Mouse (Mus musculus): Measurements from ENCODE around the gene Ccna2. TPM values are rescaled to one million over a fixed set of nuclear protein-coding genes. Genes with fewer than 3 reads are reported as not detected.

Gene Ccna2
- polyA plus RNA-seq (2012; rRNA removed), result 23.9 and 26.5 TPM in 2 replicates

GRCm38 (mm10) chr3:36571827-36572378 lies at the start of gene Ccna2:
Gene Ccna2 (minus strand): TSS chr3:36572150.

GRCm38 (mm10) chr3:36613202-36613907 lies 41.4 kb upstream of the Ccna2 start, which contains the start of gene Bbs7:
Gene Bbs7 (minus strand): TSS chr3:36613477.

GRCm38 (mm10) chr3:36552406-36553047 lies 19.4 kb downstream of the Ccna2 start, which contains the start of gene Exosc9:
Gene Exosc9 (plus strand): TSS chr3:36552606.

GRCm38 (mm10) chr3:36521073-36522060 lies 50.6 kb downstream of the Ccna2 start, which contains the start of gene Gm11549:
Gene Gm11549 (minus strand): TSS chr3:36521813.

Other genes starting within 250 kb of the Ccna2 start
- 54.1 and 69.3 TPM in 2 replicates for gene Anxa5, start 96.3 kb downstream of the Ccna2 start, polyA plus RNA-seq (2012; rRNA removed)
- 0.41 TPM in 1 of 2 replicates, not detected in the other for gene 1810062G17Rik, start 96.2 kb downstream of the Ccna2 start, polyA plus RNA-seq (2012; rRNA removed)
- 0.54 and 0.70 TPM in 2 replicates for gene Gm11549, start 50.3 kb downstream of the Ccna2 start, polyA plus RNA-seq (2012; rRNA removed)
- 46.7 and 48.3 TPM in 2 replicates for gene Exosc9, start 19.5 kb downstream of the Ccna2 start, polyA plus RNA-seq (2012; rRNA removed)
- 16.8 and 19.7 TPM in 2 replicates for gene Bbs7, start 41.3 kb upstream of the Ccna2 start, polyA plus RNA-seq (2012; rRNA removed)
- gene Trpc3, start 118.0 kb upstream of the Ccna2 start, polyA plus RNA-seq (2012; rRNA removed), result 12.0 and 16.0 TPM in 2 replicates